Mouse (Mus musculus): ENCODE data around the gene Rassf7. TPM values are rescaled to one million over a fixed set of nuclear protein-coding genes. Genes with fewer than 3 reads are reported as not detected.
"Not testable (repeated sequence)": the region's sequence is repeated elsewhere in the genome, so short reads cannot be mapped to it uniquely, and the experiment has no call there.

The Rassf7 gene
- total RNA-seq, 2 experiments from 2014 or later, result 0.28 TPM; not detected in 1

DNA sequence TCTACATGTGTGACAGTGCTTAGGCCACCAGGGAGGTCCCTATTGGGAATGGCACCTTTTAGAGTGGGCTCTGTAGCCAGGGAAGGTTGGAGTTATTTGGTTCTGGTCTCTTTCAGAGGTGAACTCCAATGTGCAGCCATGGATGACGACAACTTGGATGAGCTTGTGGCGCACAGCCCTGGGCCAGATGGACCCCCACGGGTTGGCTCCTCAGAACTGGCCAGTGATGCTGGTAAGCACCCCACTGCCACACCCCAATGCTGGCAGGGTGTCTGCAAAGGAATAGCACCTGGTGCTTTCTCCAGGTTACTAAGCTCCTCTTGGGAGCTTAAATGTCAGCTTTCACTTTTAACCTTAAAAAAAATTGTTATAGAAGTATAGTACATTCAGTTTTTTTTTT lies 15.5 kb downstream of the Rassf7 start:
- intact Hi-C loops (cut with DNase I), result no loop called here
- Histone ChIP-seq H3K27ac (no peak overlapping the region), H3K4me3 (no peak overlapping the region)
- no peak for DNase-seq
- no peak for TF ChIP-seq CTCF (IDR thresholded peaks at IDR 0.05)

DNA sequence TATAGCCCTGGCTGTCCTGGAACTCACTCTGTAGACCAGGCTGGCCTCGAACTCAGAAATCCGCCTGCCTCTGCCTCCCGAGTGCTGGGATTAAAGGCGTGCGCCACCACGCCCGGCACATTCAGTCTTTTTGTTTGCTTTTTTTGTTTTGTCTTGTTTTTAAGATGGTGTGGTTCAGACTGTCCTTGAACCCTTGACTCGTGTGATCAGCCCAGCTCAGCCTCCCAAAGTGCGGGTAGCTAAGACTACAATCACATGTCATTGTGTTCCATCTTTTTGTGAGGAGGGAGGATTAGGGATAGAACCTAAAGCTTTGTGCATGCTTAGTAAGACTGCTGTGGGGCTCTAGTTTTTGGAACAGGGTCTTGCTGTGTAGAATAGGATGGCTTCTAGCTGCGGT lies 15.9 kb downstream of the Rassf7 start:
- DNase-seq, result no peak

DNA sequence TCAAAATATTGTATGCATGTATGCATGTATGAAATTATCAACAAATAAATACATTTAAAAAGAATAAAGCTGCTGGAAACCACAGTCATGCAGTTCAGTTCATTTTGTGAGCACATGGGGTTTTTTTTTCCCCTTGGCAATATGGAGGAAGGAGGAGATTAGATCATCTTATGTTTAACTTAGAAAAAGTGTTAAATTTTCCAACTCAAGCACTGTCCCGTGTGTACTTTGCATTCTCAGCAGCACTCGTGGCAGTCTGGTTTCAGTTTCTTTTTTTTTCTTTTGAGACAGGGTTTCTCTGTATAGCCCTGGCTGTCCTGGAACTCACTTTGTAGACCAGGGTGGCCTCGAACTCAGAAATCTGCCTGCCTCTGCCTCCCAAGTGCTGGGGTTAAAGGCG lies 34.8 kb downstream of the Rassf7 start:
- H3K27ac ChIP-seq; H3K4me3 ChIP-seq; intact Hi-C loops (cut with DNase I); DNase-seq: not testable (repeated sequence)

More for the DNA sequence above, 15.9 kb downstream of the Rassf7 start:
- Histone ChIP-seq H3K27ac (no peak overlapping the region), H3K4me3 (no peak overlapping the region)
- TF ChIP-seq CTCF (IDR thresholded peaks at IDR 0.05), result no peak
- intact Hi-C loops (cut with DNase I), result no loop called here

DNA sequence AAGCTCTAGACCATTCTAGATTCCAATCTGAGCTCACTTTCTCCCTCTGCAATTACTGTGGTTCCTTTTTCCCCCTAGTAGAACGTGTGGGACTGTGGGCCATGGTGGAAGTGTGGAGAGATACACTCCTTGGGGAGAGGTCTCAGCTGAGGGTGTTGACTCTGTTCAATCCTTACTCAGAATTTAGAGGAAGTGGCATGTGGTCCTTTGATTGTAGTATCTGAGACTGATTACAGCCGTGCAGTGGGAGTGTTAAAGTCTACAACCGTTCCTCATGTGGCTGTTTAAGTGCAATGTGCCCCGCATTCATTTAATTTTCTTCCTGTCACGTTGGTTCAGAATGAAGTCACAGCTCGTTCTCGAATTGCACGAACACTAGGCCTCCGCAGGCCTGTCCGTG lies 40.5 kb downstream of the Rassf7 start:
- DNase-seq, result no peak
- intact Hi-C loops (cut with DNase I), result no loop called here
- no peak for TF ChIP-seq CTCF (IDR thresholded peaks at IDR 0.05)
- Histone ChIP-seq H3K27ac (no peak overlapping the region), H3K4me3 (no peak overlapping the region)

DNA sequence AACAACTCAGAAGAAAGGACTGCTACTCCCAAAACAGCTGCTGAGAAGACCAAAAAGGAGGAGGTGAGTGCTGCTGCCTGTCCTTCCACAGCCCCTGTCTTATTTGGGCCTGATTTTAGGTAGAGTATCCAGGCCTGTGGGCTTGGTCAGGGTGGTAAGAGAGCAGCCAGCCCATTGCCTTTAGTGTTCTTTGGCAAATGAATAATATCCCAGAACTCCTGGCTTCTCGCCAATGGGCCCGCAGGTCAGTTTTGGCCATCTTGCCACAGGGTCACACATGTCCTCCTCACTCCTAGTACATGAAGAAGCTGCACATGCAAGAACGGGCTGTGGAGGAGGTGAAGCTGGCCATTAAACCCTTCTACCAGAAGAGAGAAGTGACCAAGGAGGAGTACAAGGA lies 45.8 kb downstream of the Rassf7 start:
- intact Hi-C loops (cut with DNase I), result no loop called here
- Histone ChIP-seq H3K27ac (no peak overlapping the region), H3K4me3 (no peak overlapping the region)
- no peak for DNase-seq
- TF ChIP-seq CTCF (IDR thresholded peaks at IDR 0.05), result no peak

DNA sequence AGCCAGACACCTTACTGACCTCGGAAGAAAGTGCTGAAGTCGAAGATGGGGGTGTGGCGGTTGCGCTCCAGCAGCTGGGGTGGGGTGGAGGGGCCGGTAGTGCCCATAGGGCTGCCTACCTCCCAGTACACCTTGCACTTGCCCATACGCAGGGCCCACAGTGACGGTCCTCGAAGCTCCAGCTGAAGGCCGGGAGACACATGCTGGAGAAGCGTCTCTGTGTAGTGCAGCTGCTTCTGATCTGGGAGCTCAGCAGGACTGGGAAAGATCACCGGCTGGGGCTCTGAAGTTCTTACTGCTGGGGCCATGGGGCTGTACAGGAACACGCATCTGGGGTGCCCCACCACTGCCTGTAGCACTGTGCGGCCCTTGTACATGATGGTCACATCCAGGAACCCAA lies 48.0 kb downstream of the Rassf7 start:
- Histone ChIP-seq H3K27ac (no peak overlapping the region), H3K4me3 (no peak overlapping the region)
- no peak for TF ChIP-seq CTCF (IDR thresholded peaks at IDR 0.05)
- intact Hi-C loops (cut with DNase I), result no loop called here
- no peak for DNase-seq

DNA sequence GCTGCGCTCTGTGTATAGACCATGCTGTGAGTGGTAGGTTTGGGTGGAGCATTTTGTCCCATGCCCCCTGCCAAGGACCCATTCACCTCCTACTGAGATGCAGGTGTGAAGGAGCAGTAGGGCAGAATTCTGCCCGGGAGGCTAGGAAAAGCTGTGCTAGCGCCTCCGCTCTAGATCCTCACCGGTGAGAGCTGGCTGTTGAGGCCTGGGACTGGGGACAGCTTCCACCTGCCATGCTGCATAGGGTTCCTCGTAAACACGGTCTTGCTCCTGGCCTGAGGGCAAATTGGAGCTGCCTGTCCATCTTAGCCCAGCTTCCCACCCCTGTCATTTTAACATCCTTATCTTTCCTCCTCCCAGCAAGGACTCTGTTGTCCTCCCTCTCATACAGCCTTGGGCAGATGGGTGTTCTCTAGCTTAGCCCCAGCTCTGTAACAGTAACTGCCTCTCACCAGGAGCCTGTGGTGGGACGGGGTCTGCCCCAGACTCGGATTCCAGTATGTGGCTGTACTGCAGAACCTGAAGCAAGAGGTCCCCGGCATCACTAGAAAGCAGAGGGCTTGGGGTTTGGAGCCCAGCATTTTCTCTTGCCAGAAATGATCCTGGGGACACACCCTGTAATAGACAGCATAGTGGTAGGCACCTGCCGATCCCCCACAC lies 48.5 kb downstream of the Rassf7 start:
- Histone ChIP-seq H3K4me3 (no peak overlapping the region), H3K27ac (no peak overlapping the region)
- intact Hi-C loops (cut with DNase I), result no loop called here
- TF ChIP-seq CTCF (IDR thresholded peaks at IDR 0.05), result no peak
- DNase-seq, result no peak

DNA sequence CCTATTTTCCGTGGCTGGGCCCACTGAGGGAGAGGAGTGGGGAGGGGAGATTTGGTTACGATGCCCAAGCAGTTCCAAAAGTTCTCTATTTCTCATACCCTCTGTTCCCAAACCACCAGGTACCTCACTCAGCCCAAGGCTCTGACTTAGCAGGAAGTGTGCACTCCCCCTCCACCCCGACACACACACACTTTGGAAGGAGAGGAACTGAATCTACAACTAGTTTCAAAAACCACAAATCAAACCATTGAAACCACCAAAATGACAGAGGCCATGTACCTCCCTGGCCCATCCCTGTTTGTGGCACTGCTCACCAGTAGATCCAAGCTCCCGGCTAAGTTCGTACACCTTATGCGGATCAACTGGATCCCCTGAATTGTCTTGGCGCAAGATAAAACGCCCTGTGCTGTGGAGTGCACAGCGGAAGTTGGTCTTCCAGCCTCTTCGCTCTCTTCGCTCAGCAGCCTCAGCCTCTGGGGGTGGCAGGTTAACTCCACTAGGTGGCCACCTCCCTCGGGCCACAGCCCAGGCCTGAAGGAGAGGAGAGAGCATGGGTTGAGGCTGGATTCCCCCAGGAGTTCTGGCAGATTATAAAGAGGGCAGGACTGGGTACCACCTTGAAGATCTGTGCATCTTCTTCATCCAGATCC lies 49.2 kb downstream of the Rassf7 start:
- peak overlapping the region; percentile 76 for H3K4me3 ChIP-seq
- peak; percentile 54 for DNase-seq
- H3K27ac ChIP-seq, result peak overlapping the region; percentile 31; the same call in 1 of the 2 replicates
- intact Hi-C loops (cut with DNase I), result loop anchor here (1.0 kb wide), 1 partner anchor 98 kb away; no protein-coding TSS in a partner anchor
- peak; percentile 59 for TF ChIP-seq CTCF (IDR thresholded peaks at IDR 0.05)

DNA sequence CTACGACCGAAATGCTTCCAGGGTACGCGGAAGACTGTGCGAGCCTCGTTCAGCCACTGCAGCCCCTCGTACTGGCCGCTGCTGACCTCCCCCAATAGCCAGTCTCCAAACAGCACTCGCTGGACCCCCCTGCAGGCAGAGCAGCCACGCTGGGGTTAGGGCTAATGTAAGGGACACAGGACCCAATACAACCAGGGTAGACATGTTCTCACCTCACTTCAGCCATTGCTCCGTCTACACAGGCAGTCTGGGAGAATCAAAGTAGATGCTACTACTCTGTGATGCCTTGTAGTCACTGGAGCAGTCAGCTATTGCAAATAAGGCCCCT lies 49.7 kb downstream of the Rassf7 start:
- no peak for DNase-seq
- Histone ChIP-seq H3K4me3 (peak overlapping the region; percentile 76), H3K27ac (peak overlapping the region; percentile 77; the same call in 1 of the 2 replicates)
- intact Hi-C loops (cut with DNase I), result loop anchor here (1.0 kb wide), 1 partner anchor 98 kb away; no protein-coding TSS in a partner anchor
- TF ChIP-seq CTCF (IDR thresholded peaks at IDR 0.05), result no peak

DNA sequence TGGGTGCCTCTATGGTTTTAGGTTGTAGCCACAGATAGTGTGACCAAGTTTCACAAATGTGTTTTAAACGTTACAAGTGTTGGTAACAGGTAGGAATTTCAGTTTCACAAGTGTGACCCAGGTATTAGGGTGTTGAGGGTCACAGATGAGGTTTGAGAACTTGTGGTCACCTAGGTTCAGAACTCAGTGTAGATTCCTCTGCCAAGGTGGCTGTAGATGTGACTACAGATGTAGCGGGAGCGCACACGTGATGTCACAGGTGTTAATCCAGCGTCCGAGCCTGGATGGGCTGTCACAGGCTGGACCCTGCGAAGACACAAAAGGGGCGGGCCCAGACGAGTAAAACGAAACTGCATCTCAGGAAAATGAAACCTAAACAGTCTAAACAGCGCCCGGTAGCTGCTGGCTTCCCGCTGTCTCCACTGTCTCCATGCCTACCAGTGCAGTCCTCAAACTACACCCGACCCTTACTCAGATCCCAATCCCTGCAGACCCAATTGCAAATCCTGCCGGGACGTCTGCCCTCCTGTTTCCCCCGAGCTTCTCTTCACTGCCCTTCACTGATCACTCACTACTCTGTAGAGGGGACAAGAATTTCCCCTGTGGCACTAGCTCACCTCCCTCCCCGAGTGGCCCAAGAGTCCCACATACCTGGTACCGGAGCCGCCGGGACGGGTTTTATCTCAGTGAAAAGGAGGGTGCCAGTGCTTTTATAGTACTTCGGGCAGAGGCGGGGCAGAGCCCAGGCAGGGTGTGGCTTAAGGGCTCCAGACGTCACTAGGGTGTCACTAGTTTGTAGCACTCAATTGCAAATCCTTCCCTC lies 50.3 kb downstream of the Rassf7 start, which contains the start of gene Irf7:
TSS of gene Irf7 (minus strand) at position 743 of the 823 bp plus-strand sequence.
- no peak for TF ChIP-seq CTCF (IDR thresholded peaks at IDR 0.05)
- intact Hi-C loops (cut with DNase I), result loop anchor here (1.0 kb wide), 1 partner anchor 97 kb away; no protein-coding TSS in a partner anchor
- Histone ChIP-seq H3K4me3 (peak within 1 kb of the TSS; percentile 76), H3K27ac (peak within 1 kb of the TSS; percentile 77)
- DNase-seq, result peak; percentile 73

Small RNA genes within 50 kb of the gene (microRNA-seq; reads per million reads assigned to microRNA genes)
- 77.3 reads per million, percentile 39 among the genes with 10 or more reads in this experiment for gene Mir210

Other genes with a start within 250 kb of the Rassf7 start
- 1 to 10 TPM in 1 of 2 experiments, under 1 TPM in 1; 0.69 to 1.4 TPM for gene Ifitm1, start 248.6 kb upstream of the Rassf7 start, total RNA-seq (2021)
- gene Ifitm3, start 205.1 kb upstream of the Rassf7 start, total RNA-seq (2021), result 10 to 100 TPM; 30.8 to 49.0 TPM
- not detected for gene Ifitm6, start 197.9 kb upstream of the Rassf7 start, total RNA-seq (2021)
- gene Gm17387, start 186.7 kb upstream of the Rassf7 start, total RNA-seq (2021), result not detected
- gene B4galnt4, start 154.8 kb upstream of the Rassf7 start, total RNA-seq (2021), result under 1 TPM; 0.17 to 0.18 TPM
- not detected for gene Pkp3, start 137.6 kb upstream of the Rassf7 start, total RNA-seq (2021)
- gene Sigirr, start 115.3 kb upstream of the Rassf7 start, total RNA-seq (2021), result 1 to 10 TPM; 1.7 TPM
- gene Ano9, start 98.1 kb upstream of the Rassf7 start, total RNA-seq (2021), result not detected
- 10 to 100 TPM; 19.5 to 20.5 TPM for gene Ptdss2, start 93.5 kb upstream of the Rassf7 start, total RNA-seq (2021)
- gene Rnh1, start 43.0 kb upstream of the Rassf7 start, total RNA-seq (2021), result 10 to 100 TPM; 46.5 to 50.9 TPM
- gene Hras, start 21.9 kb upstream of the Rassf7 start, total RNA-seq (2021), result 100 to 1,000 TPM; 117 to 119 TPM
- gene Lrrc56, start 21.7 kb upstream of the Rassf7 start, total RNA-seq (2021), result 1 to 10 TPM; 1.7 to 2.1 TPM
- gene Lmntd2, start 1.8 kb upstream of the Rassf7 start, total RNA-seq (2021), result not detected
- 10 to 100 TPM; 22.4 to 28.1 TPM for gene Phrf1, start 12.9 kb downstream of the Rassf7 start, total RNA-seq (2021)
- gene Irf7, start 50.6 kb downstream of the Rassf7 start, total RNA-seq (2021), result 1 to 10 TPM; 1.1 TPM
- gene Cdhr5, start 60.9 kb downstream of the Rassf7 start, total RNA-seq (2021), result not detected
- not detected for gene Sct, start 63.3 kb downstream of the Rassf7 start, total RNA-seq (2021)
- gene Drd4, start 76.1 kb downstream of the Rassf7 start, total RNA-seq (2021), result not detected
- 10 to 100 TPM; 13.3 to 14.0 TPM for gene Deaf1, start 111.8 kb downstream of the Rassf7 start, total RNA-seq (2021)
- gene Tmem80, start 111.9 kb downstream of the Rassf7 start, total RNA-seq (2021), result 10 to 100 TPM; 11.5 to 16.9 TPM
- 1 to 10 TPM; 2.6 to 3.1 TPM for gene Eps8l2, start 123.0 kb downstream of the Rassf7 start, total RNA-seq (2021)
- gene Taldo1, start 176.3 kb downstream of the Rassf7 start, total RNA-seq (2021), result 10 to 100 TPM; 77.5 to 88.3 TPM
- gene Gatd1, start 198.3 kb downstream of the Rassf7 start, total RNA-seq (2021), result 1 to 10 TPM; 5.5 to 8.3 TPM
- under 1 TPM; 0.28 to 0.31 TPM for gene Cend1, start 213.6 kb downstream of the Rassf7 start, total RNA-seq (2021)
- gene Slc25a22, start 222.0 kb downstream of the Rassf7 start, total RNA-seq (2021), result 10 to 100 TPM; 18.6 to 26.1 TPM
- under 1 TPM; 0.08 to 0.20 TPM for gene Pidd1, start 228.2 kb downstream of the Rassf7 start, total RNA-seq (2021)
- gene Rplp2, start 231.5 kb downstream of the Rassf7 start, total RNA-seq (2021), result 100 to 1,000 TPM; 567 to 623 TPM
- gene Pnpla2, start 239.3 kb downstream of the Rassf7 start, total RNA-seq (2021), result 100 to 1,000 TPM; 345 to 348 TPM
- 1 to 10 TPM; 6.1 to 6.3 TPM for gene Cracr2b, start 245.2 kb downstream of the Rassf7 start, total RNA-seq (2021)